Mouse (Mus musculus): ENCODE results near the gene 1700113H08Rik. TPM values are rescaled to one million over a fixed set of nuclear protein-coding genes. Genes with fewer than 3 reads are reported as not detected.

The 1700113H08Rik gene
- not detected for total RNA-seq (2021)
- long read RNA-seq, experiment 1 = 0 reads
- long read RNA-seq, experiment 2 = 0 reads

DNA sequence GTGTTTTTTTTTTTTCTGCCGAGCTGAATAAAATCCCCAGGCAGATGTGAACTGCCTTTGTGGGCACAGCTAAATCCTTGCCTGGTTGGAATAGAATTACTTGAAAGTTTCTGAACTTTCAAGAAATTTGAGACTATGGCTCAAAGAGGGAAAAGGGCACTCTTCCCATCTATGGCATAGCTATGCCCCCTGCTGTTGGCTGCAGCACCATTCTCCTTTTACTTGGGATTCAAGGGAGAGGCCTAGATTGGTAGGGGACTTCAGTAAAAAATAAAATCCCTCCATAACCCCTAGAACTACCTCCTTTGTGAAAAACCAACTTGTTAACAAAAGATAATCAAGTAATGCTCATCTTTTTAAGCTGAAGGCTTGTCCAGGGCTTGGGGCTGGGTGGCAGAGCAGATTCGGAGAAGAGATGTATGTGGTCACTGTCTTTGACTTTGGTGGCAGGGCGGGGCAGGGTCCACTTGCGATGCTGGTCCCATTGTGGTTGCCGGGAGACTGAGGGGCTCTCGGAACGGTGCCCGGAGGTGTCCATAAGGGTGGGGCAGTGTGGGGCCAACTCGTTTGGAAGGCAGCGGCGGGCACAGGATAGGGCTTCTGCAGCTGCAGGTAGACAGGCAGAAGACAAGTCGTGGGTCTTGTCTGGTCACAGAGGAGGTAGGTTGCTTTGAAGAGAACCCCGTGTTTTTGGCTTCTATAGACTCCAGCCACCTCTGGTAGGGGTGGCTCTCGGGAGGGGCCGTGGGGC, at the start of gene 1700113H08Rik:
Gene 1700113H08Rik (plus strand): TSS at position 546 of the 751 bp plus-strand sequence.
- peak in 1 of 2 experiments; percentile 24 for DNase-seq (ENCODE audit: low spot score in 2 of 2)
- peak; percentile 76 for TF ChIP-seq CTCF (conservative IDR thresholded peaks at IDR 0.05)
- Histone ChIP-seq H3K27ac (peak within 1 kb of the TSS; percentile 93), H3K4me3 (peak within 1 kb of the TSS; percentile 44)

DNA sequence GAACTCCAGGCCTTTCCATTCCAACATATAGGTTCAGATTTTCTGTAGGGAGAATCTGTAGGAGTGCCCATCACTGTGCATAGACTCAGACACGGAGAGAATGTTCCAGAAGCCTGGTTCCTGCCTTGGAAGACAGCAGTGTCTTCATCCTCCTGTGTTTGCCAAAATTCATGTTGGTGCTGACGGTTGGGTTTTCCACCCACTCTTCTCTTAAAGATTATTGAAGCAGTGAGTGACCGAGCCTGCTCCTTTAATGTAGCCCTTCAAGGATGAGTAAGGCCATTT, 49.7 kb upstream of the 1700113H08Rik start:
- TF ChIP-seq CTCF (conservative IDR thresholded peaks at IDR 0.05) = no peak
- H3K27ac ChIP-seq = no peak overlapping the region

DNA sequence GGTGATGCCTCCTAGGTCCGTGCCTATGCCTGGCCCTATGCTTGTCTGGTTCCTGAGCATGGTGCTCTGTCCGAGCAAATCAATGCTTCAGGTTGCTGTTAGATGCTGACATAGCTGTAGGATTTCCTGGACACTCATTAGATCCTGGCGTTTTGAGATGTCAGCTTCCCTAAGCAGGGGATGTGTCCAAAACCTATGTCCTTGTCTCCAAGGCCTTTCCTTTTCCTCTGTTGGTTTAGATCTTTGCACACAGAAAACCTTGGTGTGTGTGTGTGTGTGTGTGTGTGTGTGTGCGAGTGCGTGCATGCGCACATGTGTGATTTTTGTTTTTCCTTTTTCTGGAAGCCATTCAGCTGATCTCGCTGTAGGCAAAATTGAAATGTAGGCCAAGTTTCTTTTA, 45.8 kb upstream of the 1700113H08Rik start:
- TF ChIP-seq CTCF (conservative IDR thresholded peaks at IDR 0.05) = no peak

More for the DNA sequence above, 49.7 kb upstream of the 1700113H08Rik start:
- no peak overlapping the region for H3K4me3 ChIP-seq
- DNase-seq (ENCODE audit: low spot score in 2 of 2) = no peak

DNA sequence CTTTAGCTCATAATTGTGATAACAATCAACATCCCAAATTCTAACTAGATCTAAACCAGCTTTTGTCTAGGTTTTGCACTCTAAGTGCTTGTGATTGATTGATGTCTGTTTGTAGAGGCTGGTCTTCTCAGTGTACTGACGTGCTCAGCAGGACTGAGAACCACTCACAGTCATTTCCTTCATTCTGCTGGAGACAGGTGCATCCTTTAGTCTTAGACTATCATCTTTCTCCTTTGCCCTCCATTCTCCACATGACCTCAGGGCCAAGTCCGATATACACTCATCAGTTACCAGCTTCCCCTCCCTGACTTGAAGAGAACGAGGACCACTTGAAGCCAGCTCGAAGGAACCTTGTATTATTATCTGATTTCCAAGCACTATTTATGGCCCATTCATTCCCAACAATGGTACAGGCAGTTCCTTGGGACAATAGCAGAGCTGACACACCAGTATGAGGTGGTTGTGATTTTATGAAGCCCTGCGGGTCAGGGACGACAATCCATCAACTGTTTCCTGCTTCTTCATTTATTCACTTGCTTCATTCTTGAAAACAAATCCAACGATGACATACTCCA, 43.4 kb upstream of the 1700113H08Rik start:
- Histone ChIP-seq H3K4me3 (no peak overlapping the region), H3K27ac (no peak overlapping the region)
- DNase-seq (ENCODE audit: low spot score in 2 of 2) = no peak
- no peak for TF ChIP-seq CTCF (conservative IDR thresholded peaks at IDR 0.05)

More for the DNA sequence above, 45.8 kb upstream of the 1700113H08Rik start:
- Histone ChIP-seq H3K27ac (no peak overlapping the region), H3K4me3 (no peak overlapping the region)
- DNase-seq (ENCODE audit: low spot score in 2 of 2) = no peak

DNA sequence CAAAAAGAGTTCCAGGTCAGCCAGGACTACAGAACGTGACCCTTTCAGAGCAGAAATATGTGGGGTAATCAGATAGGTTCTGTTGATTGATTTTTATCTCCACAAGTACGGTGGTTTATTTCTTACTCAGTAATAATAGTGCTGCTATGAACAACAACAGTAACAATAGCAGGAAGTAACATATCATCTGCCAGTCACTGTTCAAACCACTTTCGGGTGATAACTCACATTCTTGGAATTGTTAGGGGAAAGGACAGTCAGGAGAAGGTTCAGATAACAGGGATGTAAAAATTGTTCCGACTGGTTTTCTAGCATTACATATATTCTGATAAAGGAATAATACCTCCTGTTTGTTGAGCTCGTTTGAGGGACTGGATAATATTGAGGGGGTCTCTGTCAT, 42.4 kb upstream of the 1700113H08Rik start:
- DNase-seq (ENCODE audit: low spot score in 2 of 2) = no peak
- no peak overlapping the region for H3K27ac ChIP-seq
- no peak for TF ChIP-seq CTCF (conservative IDR thresholded peaks at IDR 0.05)
- H3K4me3 ChIP-seq = no peak overlapping the region

DNA sequence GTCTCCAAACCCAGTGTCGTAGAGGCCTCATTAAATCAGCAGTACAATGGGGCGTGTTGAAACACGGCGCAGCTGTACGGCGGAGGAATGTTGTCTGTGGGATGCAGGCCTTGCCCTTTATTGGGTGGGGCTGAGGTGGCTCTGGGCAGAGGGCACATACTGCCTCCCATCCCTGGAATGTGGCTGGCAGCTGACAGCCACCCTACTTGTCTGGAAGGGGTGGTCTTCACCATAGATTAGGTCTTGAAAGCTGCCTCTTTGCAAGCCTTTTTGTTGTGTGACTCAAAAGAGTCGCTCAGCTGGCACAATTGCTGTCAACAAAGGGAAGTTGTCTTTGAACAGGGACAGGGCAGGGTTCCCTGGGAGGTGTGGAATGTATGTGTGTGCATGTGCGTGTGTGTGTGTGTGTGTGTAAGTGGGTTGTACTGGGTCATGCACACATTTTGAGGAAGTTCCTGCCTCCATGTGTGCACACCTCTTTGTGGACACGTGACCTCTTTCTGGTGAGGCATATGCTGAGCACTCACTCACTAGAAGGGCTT, 41.6 kb upstream of the 1700113H08Rik start:
- no peak for TF ChIP-seq CTCF (conservative IDR thresholded peaks at IDR 0.05)
- no peak overlapping the region for H3K4me3 ChIP-seq

DNA sequence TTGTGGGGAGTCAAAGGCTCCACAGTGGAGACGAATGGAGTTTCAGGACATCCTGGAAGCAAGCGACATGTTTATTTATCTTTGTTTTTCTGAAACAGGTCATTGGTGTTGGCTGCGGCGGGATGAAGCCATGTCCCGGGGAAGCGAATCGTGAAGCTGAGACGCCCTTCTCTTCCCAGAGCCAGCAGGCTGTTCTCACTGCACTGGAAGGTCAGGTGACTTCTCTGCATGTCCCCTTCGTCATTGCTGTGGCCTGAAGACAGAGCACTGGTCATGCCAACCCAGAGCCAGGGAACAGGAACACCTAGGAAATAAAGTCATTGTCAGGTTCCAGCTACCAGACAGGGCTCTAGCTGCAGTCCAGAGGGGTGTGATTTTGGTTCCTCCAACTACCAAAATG, 39.0 kb upstream of the 1700113H08Rik start:
- no peak for TF ChIP-seq CTCF (conservative IDR thresholded peaks at IDR 0.05)
- Histone ChIP-seq H3K27ac (no peak overlapping the region), H3K4me3 (no peak overlapping the region)
- no peak for DNase-seq (ENCODE audit: low spot score in 2 of 2)

More for the DNA sequence above, 41.6 kb upstream of the 1700113H08Rik start:
- H3K27ac ChIP-seq = no peak overlapping the region
- DNase-seq (ENCODE audit: low spot score in 2 of 2) = no peak

DNA sequence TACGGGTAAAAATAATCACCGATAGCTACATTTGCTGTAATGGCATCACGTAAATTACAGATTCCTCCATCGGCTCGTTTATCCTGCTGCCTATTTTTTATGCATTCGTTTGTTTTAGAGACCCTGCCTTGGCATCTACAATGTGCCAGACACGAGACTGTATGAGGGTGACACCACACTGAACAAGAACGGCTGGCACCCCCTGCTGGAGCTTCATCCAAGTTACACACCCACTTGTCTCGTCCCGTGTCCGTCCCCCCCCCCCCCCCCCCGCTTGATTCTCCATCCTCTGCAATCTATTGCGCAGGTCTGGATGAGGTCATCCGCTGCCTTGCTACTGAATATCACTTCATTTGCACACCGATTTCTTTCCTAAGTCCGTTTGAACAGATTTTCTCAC, 37.1 kb upstream of the 1700113H08Rik start:
- Histone ChIP-seq H3K4me3 (no peak overlapping the region), H3K27ac (no peak overlapping the region)
- peak in 1 of 2 experiments; percentile 70 for DNase-seq (ENCODE audit: low spot score in 2 of 2)
- peak; percentile 60 for TF ChIP-seq CTCF (conservative IDR thresholded peaks at IDR 0.05)

DNA sequence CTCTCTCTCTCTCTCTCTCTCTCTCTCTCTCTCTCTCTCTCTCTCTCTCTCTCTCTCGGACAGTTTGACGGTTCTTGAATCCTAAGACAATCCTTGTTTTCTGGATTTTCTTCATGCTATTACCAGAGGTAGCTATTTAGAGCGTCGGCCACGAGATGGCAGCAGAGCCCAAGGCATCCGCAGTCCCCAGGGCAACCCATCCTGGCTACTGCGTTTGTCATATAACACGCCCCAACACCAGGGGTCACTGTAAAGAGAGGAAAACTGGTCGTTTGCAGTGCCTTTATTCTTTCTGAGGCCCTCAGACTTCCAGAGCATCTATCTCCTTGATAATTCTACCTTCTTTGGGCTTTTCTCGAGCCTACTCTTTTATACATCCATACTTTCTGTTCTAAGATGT, 33.0 kb upstream of the 1700113H08Rik start:
- Histone ChIP-seq H3K27ac (no peak overlapping the region), H3K4me3 (no peak overlapping the region)
- peak; percentile 87 for TF ChIP-seq CTCF (conservative IDR thresholded peaks at IDR 0.05)
- DNase-seq (ENCODE audit: low spot score in 2 of 2) = peak; percentile 84 to 91

DNA sequence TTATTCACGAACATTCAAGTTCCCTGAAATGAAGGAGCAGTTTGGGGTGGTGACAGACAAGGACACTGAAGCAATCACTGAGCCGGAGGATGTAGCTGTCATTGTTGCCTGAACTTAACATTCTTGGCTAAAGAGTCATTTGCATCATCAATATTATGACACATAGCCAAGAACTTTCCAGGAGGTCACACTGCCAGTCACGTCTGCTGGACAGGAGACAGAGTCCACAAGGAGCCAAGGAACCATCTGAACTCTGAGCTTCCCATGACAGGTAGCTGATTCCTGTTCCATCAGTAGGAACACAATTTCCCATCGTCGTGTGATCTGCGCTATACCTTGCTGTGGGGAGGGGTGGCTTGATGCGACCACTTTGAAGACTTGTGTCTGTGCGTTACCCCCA, 25.1 kb upstream of the 1700113H08Rik start:
- H3K27ac ChIP-seq = no peak overlapping the region
- H3K4me3 ChIP-seq = no peak overlapping the region
- DNase-seq (ENCODE audit: low spot score in 2 of 2) = no peak
- no peak for TF ChIP-seq CTCF (conservative IDR thresholded peaks at IDR 0.05)

DNA sequence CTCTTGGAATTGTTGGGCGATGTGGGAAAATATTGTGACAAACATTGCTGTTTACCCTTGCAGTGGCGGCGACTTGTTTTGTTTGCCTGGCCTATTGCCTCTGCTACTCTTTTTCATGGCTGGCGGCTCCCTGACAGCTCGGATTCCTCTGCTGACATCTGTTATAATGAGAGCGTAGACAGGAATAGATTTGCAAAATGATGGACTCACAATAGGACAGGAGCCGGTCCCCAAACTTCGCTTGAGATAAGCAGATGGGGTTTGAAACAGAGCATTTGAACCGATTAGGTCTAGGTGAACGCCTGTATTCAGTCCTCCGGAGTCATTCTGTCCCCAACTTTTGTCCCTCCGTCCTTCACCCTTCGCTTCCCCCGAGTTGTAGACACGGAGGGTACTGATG, 22.0 kb upstream of the 1700113H08Rik start:
- peak in 1 of 2 experiments; percentile 14 for DNase-seq (ENCODE audit: low spot score in 2 of 2)
- Histone ChIP-seq H3K27ac (no peak overlapping the region), H3K4me3 (no peak overlapping the region)
- no peak for TF ChIP-seq CTCF (conservative IDR thresholded peaks at IDR 0.05)

DNA sequence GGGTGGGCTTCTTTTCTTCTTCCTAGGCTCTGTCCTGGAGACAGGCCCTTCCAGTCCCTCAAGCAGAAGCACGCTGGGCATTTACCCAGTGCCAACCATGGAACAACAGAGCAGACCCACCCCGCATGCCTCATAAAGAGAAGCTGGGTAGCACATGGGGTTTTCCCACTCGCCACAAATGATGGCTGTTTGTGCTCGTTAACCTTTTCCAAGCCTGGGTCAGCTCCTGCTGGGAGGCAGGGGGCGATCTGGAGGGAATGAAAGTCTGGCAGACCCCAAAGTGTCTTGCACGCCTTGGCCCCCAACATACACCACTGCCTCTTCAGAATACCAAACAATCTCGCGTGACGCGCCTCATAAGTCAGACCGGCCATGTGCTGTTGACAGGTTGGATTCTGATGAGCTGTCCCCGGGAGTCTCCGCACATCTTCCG, 21.6 kb upstream of the 1700113H08Rik start:
- TF ChIP-seq CTCF (conservative IDR thresholded peaks at IDR 0.05) = no peak
- H3K27ac ChIP-seq = no peak overlapping the region
- H3K4me3 ChIP-seq = no peak overlapping the region
- no peak for DNase-seq (ENCODE audit: low spot score in 2 of 2)

DNA sequence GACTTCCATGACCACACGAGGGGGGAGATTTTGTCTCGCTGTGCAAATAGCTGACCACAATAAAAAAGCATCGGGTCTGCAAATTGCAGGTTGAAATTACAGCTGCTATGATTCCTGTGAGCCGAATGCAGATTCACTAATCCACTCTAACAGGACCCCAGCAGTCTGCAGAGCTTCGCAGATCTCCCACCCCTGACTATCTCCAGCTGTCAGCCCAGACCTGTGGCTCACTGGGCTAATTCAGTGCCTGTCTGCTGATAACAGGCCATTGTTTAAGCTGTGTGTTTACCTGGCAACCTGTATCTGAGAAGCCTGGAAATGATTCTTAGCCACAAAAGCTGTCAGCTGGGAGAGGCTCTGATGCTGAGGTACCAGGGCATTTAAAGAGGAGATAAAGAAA, 20.8 kb upstream of the 1700113H08Rik start:
- no peak overlapping the region for H3K4me3 ChIP-seq
- no peak for DNase-seq (ENCODE audit: low spot score in 2 of 2)
- TF ChIP-seq CTCF (conservative IDR thresholded peaks at IDR 0.05) = no peak
- H3K27ac ChIP-seq = no peak overlapping the region

DNA sequence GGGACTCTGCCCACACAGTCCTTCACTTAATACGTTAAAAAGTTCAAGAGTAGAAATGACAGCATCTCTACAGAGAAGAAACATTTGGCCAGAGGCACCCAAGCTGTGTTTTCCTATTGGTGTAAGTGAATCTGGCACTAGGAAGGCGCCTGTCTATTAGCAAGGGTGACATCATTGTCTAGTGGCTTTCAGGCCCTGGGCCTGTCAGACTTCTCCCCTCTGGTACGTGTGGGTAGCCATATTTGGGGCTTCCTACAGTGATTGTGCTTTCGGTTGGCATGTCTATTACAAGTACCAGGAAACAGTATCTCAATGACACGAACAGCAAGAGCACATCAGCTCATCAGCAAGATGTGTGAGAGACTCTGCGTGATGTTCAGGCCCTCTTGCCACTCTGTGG, 18.5 kb upstream of the 1700113H08Rik start:
- no peak for TF ChIP-seq CTCF (conservative IDR thresholded peaks at IDR 0.05)
- no peak for DNase-seq (ENCODE audit: low spot score in 2 of 2)
- Histone ChIP-seq H3K4me3 (no peak overlapping the region), H3K27ac (no peak overlapping the region)
